Mouse (Mus musculus): ENCODE results near the gene Bmt2. TPM values are rescaled to one million over a fixed set of nuclear protein-coding genes. Genes with fewer than 3 reads are reported as not detected.

Bmt2 gene
- total RNA-seq, 4 experiments from 2014 or later = 12.2 to 15.0 (median 14.4) TPM

DNA sequence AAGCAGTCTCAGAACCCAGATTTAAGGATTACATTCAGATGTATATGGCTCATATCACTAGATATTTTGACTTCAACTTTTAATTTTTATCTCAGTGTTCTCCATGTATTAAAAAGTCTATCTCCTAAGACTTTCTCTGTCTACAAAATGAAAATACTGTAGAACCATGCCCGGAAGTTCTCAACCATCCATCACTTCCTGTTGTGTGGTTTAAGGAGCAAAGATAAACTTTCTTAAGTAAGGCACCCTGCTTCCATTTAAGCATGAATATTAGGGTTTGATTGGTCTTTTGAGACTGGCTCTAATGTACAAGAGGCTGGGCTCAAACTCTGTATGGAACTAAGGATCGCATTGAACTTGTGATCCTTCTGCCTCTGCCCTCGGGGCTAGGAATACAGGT is 63.2 kb downstream of the Bmt2 start:
- DNase-seq = no peak

DNA sequence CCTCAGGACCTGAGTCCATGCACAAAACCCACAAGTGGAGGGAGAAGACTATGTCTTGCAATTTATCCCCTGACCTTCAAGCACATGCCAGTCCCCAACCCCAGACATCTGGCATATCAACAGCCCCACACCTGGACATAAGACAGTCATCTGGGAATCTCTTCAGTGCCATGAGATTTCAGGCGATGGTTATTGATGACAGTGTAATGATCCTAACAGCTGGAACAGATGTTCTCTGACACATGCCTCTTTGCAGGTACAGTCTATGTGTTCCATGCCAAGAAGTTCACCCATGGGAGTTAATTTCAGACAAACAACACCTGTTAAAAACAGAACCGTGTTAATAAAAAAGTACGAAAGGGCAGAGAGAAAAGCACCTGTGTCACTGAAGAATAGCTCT is 64.1 kb downstream of the Bmt2 start:
- DNase-seq = no peak

DNA sequence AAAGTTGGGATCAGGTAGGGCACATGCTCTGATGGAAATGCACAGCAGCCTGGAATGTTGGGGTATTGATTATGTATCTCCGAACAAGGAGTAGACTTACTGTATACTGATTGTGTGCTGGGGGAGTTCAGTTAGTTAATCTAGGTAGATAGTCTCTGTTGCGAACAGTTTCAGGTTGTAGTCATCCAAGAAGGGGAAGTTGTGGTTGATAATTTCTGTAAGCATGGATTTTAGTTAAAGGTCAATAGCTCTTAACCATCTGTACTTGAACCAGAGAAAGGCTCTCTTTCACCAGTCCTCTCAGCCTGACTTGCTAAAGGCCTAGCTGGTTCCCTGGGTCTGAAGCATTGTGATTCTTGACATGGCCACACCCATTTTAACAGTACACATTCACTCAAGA is 66.9 kb downstream of the Bmt2 start:
- no peak for DNase-seq

DNA sequence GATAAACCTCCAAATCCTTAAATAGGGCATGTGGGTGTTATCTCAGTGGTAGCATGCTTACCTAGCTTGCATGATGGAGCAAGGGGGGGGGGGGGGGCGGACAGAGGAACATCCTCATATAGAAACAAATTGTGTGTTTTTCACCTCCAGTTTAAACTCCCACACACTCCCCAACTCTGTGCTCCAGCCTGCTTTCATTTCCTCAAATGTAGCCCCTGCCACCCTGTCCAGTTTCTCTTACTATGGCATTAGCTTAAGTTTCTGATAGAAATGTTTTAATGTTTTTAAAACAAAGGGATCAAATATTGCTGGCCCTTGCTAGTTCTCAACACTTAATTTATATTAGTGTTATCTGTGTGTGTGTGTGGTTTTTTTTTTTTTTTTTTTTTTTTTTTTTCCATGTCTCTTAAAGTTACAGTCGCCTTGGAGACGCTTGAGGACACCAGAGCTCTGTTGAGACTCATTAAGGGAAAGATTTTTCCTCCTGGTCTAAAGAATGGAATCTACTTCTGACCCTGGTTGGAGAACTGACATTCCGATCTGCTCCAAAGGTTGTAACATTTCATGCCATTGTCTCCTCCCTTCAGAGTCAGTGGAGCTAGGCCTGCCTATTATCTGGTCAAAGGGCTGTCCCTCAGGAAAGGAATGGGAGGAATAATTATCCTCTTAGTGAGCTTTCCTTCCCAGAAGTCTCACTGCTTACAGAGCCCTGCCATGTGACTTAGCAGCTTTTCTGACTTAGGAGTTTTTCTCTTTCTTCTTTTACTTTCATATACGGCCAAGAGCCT is 68.2 kb downstream of the Bmt2 start:
- DNase-seq = no peak

DNA sequence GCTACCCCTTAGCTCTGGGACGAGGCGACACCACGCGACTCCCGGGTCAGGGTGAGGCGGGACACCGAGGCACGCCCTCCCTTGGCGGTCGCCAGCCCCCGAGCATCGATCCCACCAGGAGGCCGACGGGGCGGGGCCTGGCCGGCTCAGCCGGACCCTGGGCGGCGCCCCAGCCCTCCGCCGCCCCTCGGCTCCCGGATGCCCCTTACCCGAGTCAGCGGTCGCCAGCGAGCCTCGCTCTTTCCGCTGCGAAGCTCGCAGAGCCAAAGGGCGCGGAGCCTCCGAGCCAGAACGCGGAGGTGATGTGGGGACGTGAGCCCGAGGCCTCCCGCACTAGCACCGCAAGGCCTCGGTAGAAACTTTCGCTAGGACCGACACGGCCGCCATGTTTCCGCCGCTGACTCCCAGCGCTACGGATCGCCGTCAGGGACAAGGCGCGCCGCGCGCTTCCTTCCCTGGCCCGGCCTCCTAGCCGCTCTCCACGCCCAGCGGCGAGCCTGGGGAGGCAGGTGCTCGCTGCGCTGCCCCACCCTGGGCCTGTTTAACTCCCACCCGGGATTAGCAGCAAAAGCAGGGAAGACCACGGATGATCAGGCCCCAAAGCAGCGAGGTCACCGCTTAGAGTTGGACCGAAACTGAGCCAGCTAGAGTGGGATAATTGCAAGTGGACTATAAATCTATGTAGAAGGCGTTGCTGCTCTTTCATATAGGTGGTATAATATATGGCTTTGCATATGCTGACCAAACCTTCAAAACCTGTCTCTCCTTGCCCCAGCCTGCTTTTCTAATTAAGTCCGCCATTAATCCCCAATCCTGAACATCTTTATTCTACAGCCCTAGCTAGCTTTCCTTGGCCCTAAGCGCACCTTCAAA is 69.9 kb downstream of the Bmt2 start, which contains the start of gene Tmem168:
Gene Tmem168, minus strand, starts transcription at position 480 of the 873 bp plus-strand sequence.
- peak; percentile 85 for DNase-seq

DNA sequence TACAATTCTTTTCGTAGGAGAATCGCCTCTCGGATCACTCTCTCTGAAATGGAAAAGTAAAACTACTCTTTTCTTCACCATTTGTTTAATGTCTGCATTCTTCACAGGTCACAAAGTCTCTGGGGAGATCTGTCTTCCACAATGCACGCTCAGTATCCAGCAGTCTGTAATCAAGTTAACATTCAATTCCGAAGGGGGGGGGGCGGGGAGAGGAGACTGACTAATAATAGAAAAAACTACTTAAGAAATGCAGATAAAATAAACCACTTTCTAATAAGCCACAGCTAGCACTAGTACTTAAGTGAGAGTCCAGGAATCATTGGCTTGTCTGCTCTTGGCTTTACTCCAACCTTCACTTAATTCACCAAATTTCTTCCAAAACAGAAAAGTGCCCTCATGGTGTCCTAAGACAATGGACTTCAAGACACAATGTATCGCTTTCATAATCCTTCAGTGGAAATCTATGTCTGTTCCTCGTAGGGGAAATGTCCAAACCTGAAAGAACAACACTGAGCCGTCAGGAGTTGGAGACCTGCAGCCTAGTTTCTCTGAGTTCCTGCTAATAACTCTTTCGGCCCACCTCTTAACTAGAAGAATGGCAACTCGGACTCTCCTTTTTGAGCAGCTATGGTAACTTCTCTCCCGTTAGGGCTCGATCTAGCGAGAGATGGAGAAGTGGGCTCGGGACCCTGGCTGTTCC is 70.7 kb downstream of the Bmt2 start:
- DNase-seq = no peak

DNA sequence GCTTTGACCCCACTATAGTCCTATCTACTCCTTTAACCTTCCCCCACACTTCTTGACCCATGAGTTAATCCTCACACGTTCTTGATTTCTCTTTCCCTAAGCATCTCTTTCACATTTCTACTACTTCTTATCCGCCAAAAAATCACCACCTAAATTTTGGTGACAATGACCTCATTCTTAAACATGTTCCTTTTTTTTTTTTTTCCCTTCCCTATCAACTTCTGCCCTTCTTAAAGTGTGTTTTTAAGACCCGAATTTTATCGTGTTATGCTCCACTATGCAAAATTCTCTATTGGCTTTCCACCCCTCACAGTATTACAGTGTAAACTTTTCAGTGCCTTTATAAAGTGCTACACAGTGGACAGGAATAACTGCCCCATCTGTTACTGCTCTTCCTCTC is 71.4 kb downstream of the Bmt2 start:
- DNase-seq = no peak

DNA sequence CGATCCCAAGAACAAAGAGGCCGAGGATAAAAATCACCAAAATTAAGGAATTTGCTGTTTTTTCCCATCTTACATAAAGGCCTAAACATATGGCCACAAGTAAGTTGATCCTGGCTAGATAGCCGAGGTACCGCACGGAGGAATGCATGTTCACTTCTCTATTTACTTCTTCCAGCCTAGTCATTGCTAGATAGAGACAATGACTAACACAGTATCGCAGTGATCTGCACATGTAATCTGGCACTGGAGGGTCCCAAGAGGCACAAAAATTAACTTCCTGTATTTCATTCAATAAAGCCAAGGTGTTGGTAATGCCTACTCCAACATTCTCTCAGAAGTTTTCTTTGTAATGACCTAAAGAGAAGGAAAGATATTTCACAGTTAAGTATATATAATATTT is 74.6 kb downstream of the Bmt2 start:
- no peak for DNase-seq

DNA sequence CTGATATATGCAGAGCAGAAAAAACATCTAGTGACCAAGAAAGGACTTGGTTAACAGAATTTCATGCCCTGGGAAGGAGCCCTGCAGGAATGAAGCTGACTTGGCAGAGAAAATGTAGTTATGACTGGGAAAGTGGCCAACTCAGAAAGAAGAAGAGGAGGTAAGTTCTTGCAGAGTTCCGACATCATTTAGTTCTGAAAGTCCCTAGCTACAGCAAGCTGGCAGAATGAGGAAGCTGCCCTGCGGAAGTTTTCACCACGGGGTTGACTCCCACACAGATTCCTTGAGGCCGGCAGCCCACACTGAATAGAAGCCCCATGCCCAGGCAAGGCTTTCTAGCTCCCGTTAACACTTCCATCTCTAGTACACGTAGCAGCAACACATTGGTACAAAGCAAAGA is 76.2 kb downstream of the Bmt2 start:
- DNase-seq = no peak

DNA sequence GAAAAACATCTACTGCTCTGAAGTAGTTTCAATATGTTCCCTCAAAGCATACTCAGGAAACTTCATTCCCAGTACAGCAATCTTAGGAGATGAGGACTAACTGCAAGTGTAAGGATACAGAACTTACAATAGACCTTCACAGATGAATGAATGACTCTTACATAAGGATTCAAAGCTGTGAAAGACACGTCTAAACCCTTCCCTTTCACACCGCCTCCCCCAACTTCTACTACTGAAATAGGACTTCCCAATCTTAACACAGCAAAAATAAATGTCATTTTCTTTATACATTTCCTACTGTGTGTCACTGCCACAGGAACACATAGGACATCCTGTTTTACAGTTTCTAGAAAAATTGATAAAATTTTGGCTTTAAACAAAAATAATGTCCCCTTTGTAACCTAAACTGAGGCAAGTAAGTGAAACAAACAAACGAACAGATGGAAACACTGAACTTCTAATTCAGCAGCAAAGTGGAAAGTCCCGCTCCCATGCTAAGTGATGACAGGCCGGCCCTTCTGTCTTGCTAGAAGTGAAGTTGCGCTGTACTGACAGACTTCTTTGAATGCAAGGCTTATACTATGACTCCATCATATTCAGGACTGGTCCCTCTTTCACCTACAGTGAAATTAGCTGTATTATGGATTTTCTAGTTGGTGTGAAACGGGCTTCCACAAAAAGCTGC is 79.4 kb downstream of the Bmt2 start:
- no peak for DNase-seq

DNA sequence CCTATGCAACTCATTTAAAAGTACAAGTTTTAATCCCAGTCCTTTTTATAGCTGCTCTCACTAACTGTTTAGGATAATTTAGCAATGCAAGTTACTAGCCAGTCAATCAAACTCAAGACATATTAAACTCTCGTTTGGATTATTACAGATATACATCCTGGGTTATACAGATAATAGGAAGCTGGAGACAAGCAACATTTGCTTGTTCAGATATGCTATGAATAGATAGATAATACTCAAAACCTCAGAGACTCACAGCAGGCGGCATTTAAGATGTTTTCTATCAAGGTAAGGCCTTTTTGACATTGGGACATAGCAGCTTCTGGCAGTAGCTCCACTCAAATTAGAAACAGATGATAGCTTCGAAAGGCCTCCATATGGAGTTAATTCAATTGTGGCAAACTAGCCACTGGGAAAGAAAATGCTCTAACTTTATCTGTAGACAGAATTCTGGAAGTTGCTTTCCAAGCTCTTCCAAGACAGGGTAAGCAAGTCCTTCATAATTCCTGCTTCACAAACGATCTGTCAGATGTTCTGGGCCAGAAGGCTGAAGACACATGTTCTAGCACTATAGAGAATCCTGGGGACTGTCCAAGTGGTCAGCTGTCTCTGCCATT is 84.9 kb downstream of the Bmt2 start:
- DNase-seq = no peak

DNA sequence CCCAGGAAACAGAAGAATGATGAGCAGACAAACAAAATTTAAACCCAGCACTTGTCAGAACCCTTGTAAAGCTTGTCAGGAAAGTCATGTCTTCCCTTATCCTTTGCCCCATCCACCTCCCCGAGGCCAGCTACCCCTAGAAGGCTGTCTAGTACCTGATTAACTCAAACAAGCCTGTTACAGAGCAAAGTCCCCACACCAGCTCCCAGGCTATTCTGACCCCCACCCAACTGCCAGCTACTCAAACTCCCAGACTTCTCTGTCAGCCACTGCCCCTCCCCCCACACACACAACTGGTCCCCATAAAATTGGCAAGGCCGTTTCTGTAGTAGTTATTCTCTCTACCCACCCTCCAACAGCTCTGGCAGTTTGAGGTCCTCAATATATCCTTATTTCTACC is 91.2 kb downstream of the Bmt2 start:
- no peak for DNase-seq

DNA sequence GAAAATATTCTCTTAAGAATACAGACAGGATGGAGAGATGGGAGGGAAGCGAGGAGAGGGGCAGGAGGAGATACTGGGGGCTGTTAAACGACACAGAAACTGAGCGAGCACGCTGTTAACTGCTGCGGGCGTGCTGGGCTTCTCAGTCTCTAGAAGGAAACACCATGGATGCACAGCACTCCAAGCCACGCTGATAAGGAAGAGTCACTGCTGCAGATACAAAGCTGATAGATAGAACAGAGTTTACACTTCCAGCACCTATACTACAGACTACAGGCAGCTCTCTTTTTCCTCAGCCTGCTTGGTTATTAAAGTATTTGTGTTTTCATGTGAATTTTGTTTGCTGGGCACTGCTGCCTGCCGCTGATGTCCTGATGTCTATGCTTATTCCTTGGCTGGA is 91.6 kb downstream of the Bmt2 start:
- no peak for DNase-seq

DNA sequence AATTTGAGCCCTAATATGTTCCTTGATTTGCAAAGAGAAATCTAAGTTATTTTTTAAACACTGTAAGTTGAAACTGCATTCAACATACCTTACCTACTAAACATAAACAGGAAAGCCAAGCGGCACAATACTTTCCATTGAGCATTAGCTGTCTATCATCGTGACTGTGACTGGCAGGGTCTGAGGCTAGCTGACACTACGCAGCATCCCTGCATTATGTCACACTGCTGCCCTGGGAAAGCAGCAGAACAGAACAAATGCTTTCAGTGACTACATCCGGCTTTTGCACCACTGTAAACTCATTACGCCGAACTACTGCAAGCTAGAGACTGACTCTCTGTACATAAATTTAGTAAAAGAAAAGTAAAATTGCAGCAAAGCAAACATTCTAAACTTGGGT is 93.0 kb downstream of the Bmt2 start:
- no peak for DNase-seq

DNA sequence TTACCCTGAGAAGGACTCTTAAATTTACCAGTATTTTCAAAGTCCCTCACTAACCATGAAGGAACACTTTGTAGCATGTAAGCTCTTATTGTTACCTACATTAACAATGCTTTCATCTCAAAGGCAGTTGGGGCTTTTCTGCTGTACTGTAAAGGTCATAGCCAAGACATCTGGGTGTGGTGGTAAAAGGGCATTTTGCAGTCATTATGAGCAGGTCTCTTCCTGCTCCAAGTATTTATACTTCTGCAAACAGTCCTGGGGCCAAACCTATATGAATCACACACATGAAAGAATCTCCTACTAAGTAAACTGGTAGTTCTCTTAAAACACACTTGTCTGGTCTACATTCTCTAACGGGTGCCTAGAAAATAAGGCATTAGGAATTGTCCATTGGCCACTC is 95.7 kb downstream of the Bmt2 start:
- DNase-seq = no peak

Other genes starting within 250 kb of the Bmt2 start
- 10 to 100 TPM; 25.9 to 33.1 (median 29.5) TPM for gene Tmem168, start 69.9 kb downstream of the Bmt2 start, total RNA-seq (2022)
- gene Gpr85, start 162.0 kb upstream of the Bmt2 start, total RNA-seq (2022) = 1 to 10 TPM; 1.6 to 2.5 (median 2.0) TPM
- gene 2610001J05Rik, start 193.6 kb upstream of the Bmt2 start, total RNA-seq (2022) = 10 to 100 TPM; 39.4 to 59.3 (median 53.6) TPM